ENCODE assay signal across 8 mouse cellular contexts in genomic region chr6:125081797-125082560, GRCm38 (mm10). TPM values are rescaled to one million over a fixed set of nuclear protein-coding genes. Genes with fewer than 3 reads are reported as not detected.
DNase-seq lines count a peak whose midpoint lies in the region; ATAC-seq and TF ChIP-seq lines count a peak whose summit lies in the region.

No protein-coding gene starts in this region.

- 0 out of 2 replicates have a peak overlapping the region, but pooled peaks have one; percentile 66 for H3K27ac ChIP-seq in embryonic facial prominence, embryonic 11.5 days (replicated peaks; ENCODE audit: low read depth, low read length)
- peak overlapping the region; percentile 42; the same call in 1 of the 2 replicates for H3K27ac ChIP-seq in heart, adult 2 months
- H3K27ac ChIP-seq in kidney, adult 2 months (ENCODE audit: insufficient read depth, low read depth, low read length): no peak overlapping the region
- peak overlapping the region; percentile 78 for H3K27ac ChIP-seq in limb, embryonic 13.5 days
- H3K27ac ChIP-seq in midbrain, postnatal 0 days (ENCODE audit: low read depth, low read length): peak overlapping the region; percentile 85

- peak; percentile 97 for TF ChIP-seq CTCF in heart, adult 2 months (IDR thresholded peaks at IDR 0.05)
- peak; percentile 93 for TF ChIP-seq CTCF in kidney, adult 2 months (conservative IDR thresholded peaks at IDR 0.05; ENCODE audit: insufficient read depth, insufficient read length, low read depth, low read length)
- peak; percentile 92 for TF ChIP-seq CTCF in midbrain, postnatal 0 days (IDR thresholded peaks at IDR 0.05)

- H3K4me3 ChIP-seq in embryonic facial prominence, embryonic 11.5 days (ENCODE audit: low read depth, low read length): peak overlapping the region; percentile 39
- H3K4me3 ChIP-seq in heart, adult 2 months: peak overlapping the region; percentile 51
- peak overlapping the region; percentile 40; the same call in 1 of the 2 replicates for H3K4me3 ChIP-seq in kidney, adult 2 months (ENCODE audit: insufficient read depth, low read depth, low read length)
- peak overlapping the region; percentile 49 for H3K4me3 ChIP-seq in limb, embryonic 13.5 days
- H3K4me3 ChIP-seq in midbrain, postnatal 0 days (ENCODE audit: low read depth, low read length): peak overlapping the region; percentile 38

- H3K79me2 ChIP-seq in heart, adult 2 months (replicated peaks; ENCODE audit: control insufficient read depth, insufficient read depth, low read length): no peaks in the 10 kb centered on the region

- intact Hi-C loops in heart, adult 2 months (cut with DNase I): loop anchor here (5.0 kb wide), 1 partner anchor 220 kb away; the partner anchor contains the start of gene Gpr162

- TF ChIP-seq EP300 in heart, adult 2 months (IDR thresholded peaks at IDR 0.05; ENCODE audit: insufficient read depth, low read depth, low read length): peak; percentile 64; the same call in 1 of the 2 replicates

- H3K9ac ChIP-seq in embryonic facial prominence, embryonic 11.5 days (replicated peaks; ENCODE audit: low read length): peak overlapping the region; percentile 74
- H3K9ac ChIP-seq in heart, adult 2 months (ENCODE audit: low read depth, low read length): peak overlapping the region; percentile 54
- peak overlapping the region; percentile 80 for H3K9ac ChIP-seq in limb, embryonic 13.5 days
- peak overlapping the region; percentile 61 for H3K9ac ChIP-seq in midbrain, postnatal 0 days (replicated peaks; ENCODE audit: low read length, poor library complexity, severe bottlenecking)

- DNase-seq in thymus, postnatal 4 days: peak; percentile 65
- no peak for DNase-seq in thymus, postnatal 10 days (ENCODE audit: low spot score in 2 of 2)
- DNase-seq in embryonic facial prominence, embryonic 11.5 days (ENCODE audit: low spot score): peak; percentile 97
- DNase-seq in heart, adult 2 months: peak; percentile 88 to 90
- peak; percentile 95 for DNase-seq in kidney, adult 2 months
- peak; percentile 98 for DNase-seq in midbrain, postnatal 0 days (ENCODE audit: low spot score)
- DNase-seq in testis, postnatal 14 days (ENCODE audit: low spot score): peak; percentile 86

- ATAC-seq in embryonic facial prominence, embryonic 11.5 days (replicated peaks; ENCODE audit: insufficient number of reproducible peaks, low FRiP score, low TSS enrichment, low read depth): peak; percentile 83
- ATAC-seq in limb, embryonic 13.5 days (ENCODE audit: low FRiP score, low read depth): peak; percentile 88
- peak; percentile 92 for ATAC-seq in midbrain, postnatal 0 days (ENCODE audit: low FRiP score)

- 23% methylated on average over 45 of the region's 45 CpGs for WGBS in embryonic facial prominence, embryonic 11.5 days
- WGBS in heart, adult 2 months: 22% methylated on average over 45 of the region's 45 CpGs
- 25% methylated on average over 45 of the region's 45 CpGs for WGBS in kidney, adult 2 months
- WGBS in limb, embryonic 13.5 days: 22% methylated on average over 45 of the region's 45 CpGs
- 22% methylated on average over 45 of the region's 45 CpGs for WGBS in midbrain, postnatal 0 days

- no peaks in the 10 kb centered on the region for H3K36me3 ChIP-seq in embryonic facial prominence, embryonic 11.5 days (replicated peaks; ENCODE audit: control insufficient read depth, insufficient read depth, low read depth, low read length)
- no peaks in the 10 kb centered on the region for H3K36me3 ChIP-seq in heart, adult 2 months (ENCODE audit: control insufficient read depth, insufficient read depth, low read length)
- no peaks in the 10 kb centered on the region for H3K36me3 ChIP-seq in kidney, adult 2 months (ENCODE audit: control insufficient read depth, insufficient read depth, low read length)
- H3K36me3 ChIP-seq in limb, embryonic 13.5 days: no peaks in the 10 kb centered on the region
- H3K36me3 ChIP-seq in midbrain, postnatal 0 days (ENCODE audit: insufficient read depth, low read length): no peaks in the 10 kb centered on the region

- peak; percentile 42; the same call in 1 of the 2 replicates for TF ChIP-seq POLR2A in heart, adult 2 months (IDR thresholded peaks at IDR 0.05; ENCODE audit: insufficient read depth, low read depth, low read length)
- TF ChIP-seq POLR2A in kidney, adult 2 months (IDR thresholded peaks at IDR 0.05; ENCODE audit: low read depth, low read length): no peak

- H3K4me2 ChIP-seq in embryonic facial prominence, embryonic 11.5 days (ENCODE audit: low read depth, low read length): peak overlapping the region; percentile 81
- peak overlapping the region; percentile 80 for H3K4me2 ChIP-seq in limb, embryonic 13.5 days (replicated peaks)
- peak overlapping the region; percentile 61 for H3K4me2 ChIP-seq in midbrain, postnatal 0 days (ENCODE audit: low read depth, low read length, poor library complexity, severe bottlenecking)

- no peaks in the 10 kb centered on the region; the same call in 1 of the 2 replicates for H3K4me1 ChIP-seq in embryonic facial prominence, embryonic 11.5 days (ENCODE audit: control insufficient read depth, insufficient read depth, low read length)
- peaks cover 1% of the 10 kb centered on the region; the same call in 1 of the 2 replicates for H3K4me1 ChIP-seq in heart, adult 2 months (ENCODE audit: control insufficient read depth, insufficient read depth, low read length)
- no peaks in the 10 kb centered on the region for H3K4me1 ChIP-seq in kidney, adult 2 months (ENCODE audit: control insufficient read depth, insufficient read depth, low read length)
- peaks cover 5% of the 10 kb centered on the region; the same call in 1 of the 2 replicates for H3K4me1 ChIP-seq in limb, embryonic 13.5 days
- H3K4me1 ChIP-seq in midbrain, postnatal 0 days (ENCODE audit: insufficient read depth, low read length): no peaks in the 10 kb centered on the region

- no peaks in the 10 kb centered on the region for H3K27me3 ChIP-seq in embryonic facial prominence, embryonic 11.5 days (ENCODE audit: control insufficient read depth, insufficient read depth, low read length)
- H3K27me3 ChIP-seq in heart, adult 2 months (ENCODE audit: control insufficient read depth, insufficient read depth, low read length): no peaks in the 10 kb centered on the region
- H3K27me3 ChIP-seq in kidney, adult 2 months (replicated peaks; ENCODE audit: control insufficient read depth, insufficient read depth, low read length): no peaks in the 10 kb centered on the region
- H3K27me3 ChIP-seq in limb, embryonic 13.5 days: no peaks in the 10 kb centered on the region
- no peaks in the 10 kb centered on the region for H3K27me3 ChIP-seq in midbrain, postnatal 0 days (ENCODE audit: insufficient read depth, low read length)

- no peaks in the 10 kb centered on the region for H3K9me3 ChIP-seq in embryonic facial prominence, embryonic 11.5 days (replicated peaks; ENCODE audit: control insufficient read depth, low read length)
- H3K9me3 ChIP-seq in limb, embryonic 13.5 days: no peaks in the 10 kb centered on the region
- H3K9me3 ChIP-seq in midbrain, postnatal 0 days (ENCODE audit: low read length): no peaks in the 10 kb centered on the region

RNA-seq across cellular contexts. Expression of gene Chd4, which starts 13.8 kb away (rescaled TPM):
- 93.2 and 94.5 TPM in 2 replicates for polyA plus RNA-seq in embryonic facial prominence, embryonic 11.5 days (2014; fragmentation: Nextera tagmentation; extraction: Ambion mirVana)
- 100 to 1,000 TPM in 1 of 2 experiments, 10 to 100 TPM in 1; 97.1 to 113 TPM for total RNA-seq in heart, adult 2 months (2021)
- polyA plus RNA-seq in heart, adult 2 months (2012; rRNA removed): 28.3 and 31.6 TPM in 2 replicates
- polyA plus RNA-seq in kidney, adult 2 months (2012; rRNA removed): 43.6 and 57.7 TPM in 2 replicates
- polyA plus RNA-seq in limb, embryonic 13.5 days (2015; fragmentation: Nextera tagmentation; extraction: Ambion mirVana): 86.8 and 93.4 TPM in 2 replicates
- total RNA-seq in midbrain, postnatal 0 days (2014; rRNA removed): 117 and 133 TPM in 2 replicates
- 72.9 and 89.1 TPM in 2 replicates for polyA plus RNA-seq in midbrain, postnatal 0 days (2015; fragmentation: Nextera tagmentation; extraction: Ambion mirVana)

RNA-seq across cellular contexts. Expression of gene Lpar5, which starts 14.3 kb away (rescaled TPM):
- 0.25 and 0.49 TPM in 2 replicates for polyA plus RNA-seq in embryonic facial prominence, embryonic 11.5 days (2014; fragmentation: Nextera tagmentation; extraction: Ambion mirVana)
- total RNA-seq in heart, adult 2 months (2021): under 1 TPM in 1 of 2 experiments, not detected in 1; 0.20 TPM
- polyA plus RNA-seq in heart, adult 2 months (2012; rRNA removed): 1.2 and 2.3 TPM in 2 replicates
- polyA plus RNA-seq in kidney, adult 2 months (2012; rRNA removed): 2.9 and 3.5 TPM in 2 replicates
- 0.45 and 0.80 TPM in 2 replicates for polyA plus RNA-seq in limb, embryonic 13.5 days (2015; fragmentation: Nextera tagmentation; extraction: Ambion mirVana)
- 0.90 and 1.7 TPM in 2 replicates for total RNA-seq in midbrain, postnatal 0 days (2014; rRNA removed)
- polyA plus RNA-seq in midbrain, postnatal 0 days (2015; fragmentation: Nextera tagmentation; extraction: Ambion mirVana): 0.52 and 0.71 TPM in 2 replicates

RNA-seq across cellular contexts. Expression of gene Acrbp, which starts 32.5 kb away (rescaled TPM):
- 10.0 and 12.5 TPM in 2 replicates for polyA plus RNA-seq in embryonic facial prominence, embryonic 11.5 days (2014; fragmentation: Nextera tagmentation; extraction: Ambion mirVana)
- total RNA-seq in heart, adult 2 months (2021): 1 to 10 TPM; 1.9 to 2.3 TPM
- 13.6 and 16.3 TPM in 2 replicates for polyA plus RNA-seq in heart, adult 2 months (2012; rRNA removed)
- polyA plus RNA-seq in kidney, adult 2 months (2012; rRNA removed): 14.3 and 18.9 TPM in 2 replicates
- 16.5 and 19.2 TPM in 2 replicates for polyA plus RNA-seq in limb, embryonic 13.5 days (2015; fragmentation: Nextera tagmentation; extraction: Ambion mirVana)
- 6.9 and 12.6 TPM in 2 replicates for total RNA-seq in midbrain, postnatal 0 days (2014; rRNA removed)
- 7.2 and 7.8 TPM in 2 replicates for polyA plus RNA-seq in midbrain, postnatal 0 days (2015; fragmentation: Nextera tagmentation; extraction: Ambion mirVana)

RNA-seq across cellular contexts. Expression of gene Ing4, which starts 42.4 kb away (rescaled TPM):
- 141 and 145 TPM in 2 replicates for polyA plus RNA-seq in embryonic facial prominence, embryonic 11.5 days (2014; fragmentation: Nextera tagmentation; extraction: Ambion mirVana)
- total RNA-seq in heart, adult 2 months (2021): 10 to 100 TPM; 26.1 to 27.1 TPM
- 26.3 and 36.2 TPM in 2 replicates for polyA plus RNA-seq in heart, adult 2 months (2012; rRNA removed)
- 39.1 and 39.2 TPM in 2 replicates for polyA plus RNA-seq in kidney, adult 2 months (2012; rRNA removed)
- polyA plus RNA-seq in limb, embryonic 13.5 days (2015; fragmentation: Nextera tagmentation; extraction: Ambion mirVana): 183 and 190 TPM in 2 replicates
- 60.4 and 69.8 TPM in 2 replicates for total RNA-seq in midbrain, postnatal 0 days (2014; rRNA removed)
- polyA plus RNA-seq in midbrain, postnatal 0 days (2015; fragmentation: Nextera tagmentation; extraction: Ambion mirVana): 97.8 and 104 TPM in 2 replicates

RNA-seq across cellular contexts. Expression of gene Nop2, which starts 49.7 kb away (rescaled TPM):
- polyA plus RNA-seq in embryonic facial prominence, embryonic 11.5 days (2014; fragmentation: Nextera tagmentation; extraction: Ambion mirVana): 66.3 and 69.8 TPM in 2 replicates
- total RNA-seq in heart, adult 2 months (2021): 10 to 100 TPM; 18.9 to 20.3 TPM
- 8.3 and 13.6 TPM in 2 replicates for polyA plus RNA-seq in heart, adult 2 months (2012; rRNA removed)
- polyA plus RNA-seq in kidney, adult 2 months (2012; rRNA removed): 15.5 and 16.5 TPM in 2 replicates
- polyA plus RNA-seq in limb, embryonic 13.5 days (2015; fragmentation: Nextera tagmentation; extraction: Ambion mirVana): 65.6 and 67.1 TPM in 2 replicates
- 34.5 and 45.8 TPM in 2 replicates for total RNA-seq in midbrain, postnatal 0 days (2014; rRNA removed)
- 41.4 and 42.6 TPM in 2 replicates for polyA plus RNA-seq in midbrain, postnatal 0 days (2015; fragmentation: Nextera tagmentation; extraction: Ambion mirVana)

Comparison
In these comparisons a context has a peak if more than half of its experiments do, and no peak if none do; other contexts are left out.
1. DNase-seq: peak in thymus, postnatal 4 days (single experiment), embryonic facial prominence, embryonic 11.5 days (single experiment), heart, adult 2 months (2 of 2), kidney, adult 2 months (single experiment), midbrain, postnatal 0 days (single experiment) and testis, postnatal 14 days (single experiment); none in thymus, postnatal 10 days (0 of 2).
2. Peak in every context shown above with its lines, with median percentiles within 50 percentile points of each other: ATAC-seq, H3K4me2 ChIP-seq, H3K4me3 ChIP-seq, H3K9ac ChIP-seq and CTCF ChIP-seq.